Mouse (Mus musculus): ENCODE measurements around the gene Dio1. TPM values are rescaled to one million over a fixed set of nuclear protein-coding genes. Genes with fewer than 3 reads are reported as not detected.

The Dio1 gene
- total RNA-seq (2021): not detected
- long read RNA-seq: 0 reads

DNA sequence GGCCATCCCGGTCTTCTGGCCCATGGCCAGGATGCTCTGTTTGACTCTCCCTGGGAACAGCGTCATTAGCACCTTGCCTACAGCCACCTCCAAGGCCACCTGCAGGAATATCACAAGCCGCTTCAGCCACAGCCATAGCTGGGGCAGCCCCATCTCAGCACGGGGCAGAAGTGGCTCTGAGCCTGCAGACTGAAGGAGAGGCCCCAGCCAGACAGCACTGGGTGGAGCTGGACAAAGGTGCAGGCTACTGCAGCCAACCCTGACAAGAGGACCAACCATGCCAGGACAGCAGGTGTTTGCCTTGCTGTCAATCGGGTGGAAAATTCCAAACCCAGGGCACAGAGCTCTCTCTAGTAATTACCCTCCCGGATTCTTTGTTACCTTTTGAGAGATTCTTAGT lies at the start of gene Dio1:
TSS of gene Dio1 (minus strand) at position 204 of the 400 bp plus-strand sequence.
- DNase-seq (ENCODE audit: low spot score in 2 of 2): no peak

GRCm38 (mm10) chr4:107354543-107354942 lies 47.6 kb upstream of the Dio1 start:
- no peak for DNase-seq (ENCODE audit: low spot score in 2 of 2)

- DNase-seq (ENCODE audit: low spot score in 2 of 2): no peak
Measured at GRCm38 (mm10) chr4:107354126-107354525, 47.2 kb upstream of the Dio1 start.

DNA sequence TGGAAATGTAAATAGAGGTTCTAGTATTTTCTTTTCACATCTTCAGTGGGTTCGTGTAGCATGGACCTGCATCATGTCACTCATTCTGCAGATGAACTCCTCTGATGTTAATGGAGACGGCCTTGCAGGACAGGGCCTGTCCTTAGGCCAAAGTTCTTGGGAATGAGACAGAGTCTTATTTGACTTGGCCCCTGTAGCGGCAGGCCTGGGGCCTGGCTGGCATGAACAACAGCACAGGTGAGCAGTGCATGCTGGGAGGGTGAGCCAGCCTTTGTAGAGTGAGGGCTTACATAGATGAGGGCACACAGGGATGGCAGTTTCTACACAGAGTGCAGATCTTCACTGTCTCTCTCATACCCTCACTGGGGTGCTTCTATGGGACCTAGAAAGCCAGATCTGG lies 46.6 kb upstream of the Dio1 start:
- DNase-seq (ENCODE audit: low spot score in 2 of 2): no peak

DNA sequence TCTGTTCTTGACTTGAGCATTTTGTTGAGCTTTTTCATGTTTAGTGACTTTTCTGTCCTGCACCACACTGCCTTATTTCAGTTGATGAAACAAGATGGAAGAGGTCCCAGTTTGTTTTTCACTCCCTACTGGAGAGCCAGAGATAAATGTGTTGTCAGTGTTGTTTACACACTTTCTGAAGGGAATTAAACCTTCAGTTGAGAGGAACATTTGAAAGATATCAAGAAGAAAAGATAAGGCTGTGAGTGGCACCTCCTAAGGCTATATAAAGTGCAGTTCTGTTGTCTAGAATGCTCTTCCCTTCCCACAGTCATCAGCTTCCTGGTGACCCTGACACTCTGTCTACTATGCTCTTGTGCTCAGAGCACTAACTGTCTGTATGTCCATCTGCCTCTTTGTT lies 44.4 kb upstream of the Dio1 start:
- no peak for DNase-seq (ENCODE audit: low spot score in 2 of 2)

GRCm38 (mm10) chr4:107349311-107350008 lies 42.5 kb upstream of the Dio1 start:
- DNase-seq (ENCODE audit: low spot score in 2 of 2): peak; percentile 46 to 51

- DNase-seq (ENCODE audit: low spot score in 2 of 2): peak in 1 of 2 experiments; percentile 15
Measured at GRCm38 (mm10) chr4:107348529-107349310, 41.8 kb upstream of the Dio1 start.

GRCm38 (mm10) chr4:107347221-107347620 lies 40.3 kb upstream of the Dio1 start:
- DNase-seq (ENCODE audit: low spot score in 2 of 2): no peak

GRCm38 (mm10) chr4:107344612-107345011 lies 37.6 kb upstream of the Dio1 start:
- DNase-seq (ENCODE audit: low spot score in 2 of 2): no peak

DNA sequence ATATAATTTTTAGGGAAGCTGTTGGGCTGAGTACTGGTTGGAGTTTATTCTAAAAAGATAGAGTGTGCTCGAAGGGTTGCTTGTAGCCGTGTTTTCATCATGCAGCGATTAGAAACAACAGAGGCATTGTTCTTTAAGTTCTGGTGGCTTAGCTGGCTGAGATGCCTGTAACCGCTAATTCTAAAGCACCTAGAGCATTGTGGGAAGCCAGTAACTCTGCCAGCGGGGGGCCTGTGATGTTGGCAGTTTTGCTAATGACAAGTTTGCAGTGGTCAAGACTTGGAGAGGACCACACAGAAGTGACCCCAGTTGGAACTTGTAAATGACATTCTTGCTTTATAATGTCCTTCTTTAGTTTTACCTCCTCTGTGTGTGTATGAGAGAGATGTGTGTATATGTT lies 34.4 kb upstream of the Dio1 start:
- DNase-seq (ENCODE audit: low spot score in 2 of 2): no peak

DNA sequence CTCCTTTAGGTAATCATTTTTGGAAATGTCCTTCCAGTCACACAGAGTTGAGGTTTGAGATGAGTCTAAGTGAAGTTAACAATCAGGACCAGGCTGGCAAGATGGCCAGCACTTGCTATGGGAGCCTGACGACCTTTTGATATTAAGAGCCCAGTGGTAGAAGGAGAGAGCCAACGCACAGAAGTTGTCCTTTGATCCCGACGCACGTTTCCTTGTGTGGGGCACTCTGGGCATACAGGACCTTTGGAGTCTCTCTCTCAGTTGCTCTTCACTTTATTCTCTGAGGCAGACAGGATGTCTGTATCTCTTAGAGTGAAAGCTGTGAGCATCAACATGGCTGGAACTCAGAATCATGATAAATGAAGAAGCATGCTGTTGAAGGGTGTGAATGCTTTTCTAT lies 30.5 kb upstream of the Dio1 start:
- no peak for DNase-seq (ENCODE audit: low spot score in 2 of 2)

DNA sequence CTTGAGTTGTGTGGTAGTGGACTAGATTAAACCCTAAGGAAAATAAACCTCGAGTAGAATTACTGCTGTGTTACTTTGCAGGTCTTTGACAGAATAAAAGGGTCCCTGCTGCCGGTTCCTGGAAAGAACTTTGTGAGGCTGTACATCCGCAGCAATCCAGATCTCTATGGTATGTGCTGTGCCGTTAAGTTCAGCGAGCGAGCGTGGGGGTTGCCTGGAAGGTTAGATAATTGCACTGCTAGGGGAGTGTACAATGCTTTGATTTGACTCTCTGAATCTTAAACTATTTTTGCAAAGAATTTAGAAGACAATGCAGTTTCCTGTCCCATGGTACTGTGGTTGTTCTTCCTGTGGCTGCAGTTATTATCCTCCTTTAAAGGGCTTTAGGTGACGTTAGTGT lies 29.4 kb upstream of the Dio1 start:
- no peak for DNase-seq (ENCODE audit: low spot score in 2 of 2)

- DNase-seq (ENCODE audit: low spot score in 2 of 2): no peak
Measured at GRCm38 (mm10) chr4:107333514-107333913, 26.5 kb upstream of the Dio1 start.

GRCm38 (mm10) chr4:107328530-107328929 lies 21.6 kb upstream of the Dio1 start:
- no peak for DNase-seq (ENCODE audit: low spot score in 2 of 2)

DNA sequence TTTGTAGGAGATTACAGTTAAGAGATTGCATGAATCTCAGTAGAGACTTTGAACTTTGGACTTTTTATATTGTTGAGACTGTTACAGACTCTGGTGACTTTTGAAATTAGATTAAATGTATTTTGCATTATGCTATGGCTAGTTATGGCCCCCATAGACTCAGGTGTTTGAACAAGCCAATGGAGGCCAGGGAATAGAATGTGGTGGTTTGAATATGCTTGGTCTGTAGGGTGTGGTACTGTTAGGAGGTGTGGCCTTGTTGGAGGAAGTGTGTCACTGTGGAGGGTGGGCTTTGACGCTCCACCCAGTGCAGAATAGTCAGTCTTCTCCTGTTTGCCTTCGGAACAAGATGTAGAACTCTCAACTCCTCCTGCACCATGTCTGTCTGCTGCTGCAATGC lies 16.1 kb upstream of the Dio1 start:
- DNase-seq (ENCODE audit: low spot score in 2 of 2): no peak

GRCm38 (mm10) chr4:107321041-107321440 lies 14.1 kb upstream of the Dio1 start:
- DNase-seq (ENCODE audit: low spot score in 2 of 2): no peak

DNA sequence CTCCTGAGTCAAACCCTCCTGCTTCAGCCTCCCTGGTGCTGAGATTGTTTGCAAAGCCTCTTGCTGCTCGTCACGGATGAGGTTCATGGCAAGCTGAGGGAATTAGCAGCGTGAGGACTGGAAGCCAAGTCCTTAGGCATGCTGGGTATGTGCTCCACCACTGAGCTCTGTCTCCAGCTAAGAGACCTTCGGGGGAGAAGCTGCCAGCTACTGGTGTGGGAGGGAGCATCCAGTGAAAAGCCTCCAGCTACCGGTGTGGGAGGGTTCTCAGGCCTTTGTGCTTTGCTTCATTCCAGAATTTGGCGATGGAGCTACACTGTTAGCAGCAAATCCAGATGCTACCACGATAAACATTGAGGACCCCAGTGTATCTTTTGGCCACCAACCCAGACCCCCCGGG lies 11.7 kb upstream of the Dio1 start:
- no peak for DNase-seq (ENCODE audit: low spot score in 2 of 2)

- no peak for DNase-seq (ENCODE audit: low spot score in 2 of 2)
Measured at GRCm38 (mm10) chr4:107314479-107314805, 7.5 kb upstream of the Dio1 start.

- DNase-seq (ENCODE audit: low spot score in 2 of 2): peak; percentile 84 to 89
Measured at GRCm38 (mm10) chr4:107313690-107314478, 6.9 kb upstream of the Dio1 start, which contains the start of gene Yipf1. Gene Yipf1, plus strand, starts transcription at chr4:107314363.

- no peak for DNase-seq (ENCODE audit: low spot score in 2 of 2)
Measured at GRCm38 (mm10) chr4:107303531-107303930, 3.4 kb downstream of the Dio1 start.

DNA sequence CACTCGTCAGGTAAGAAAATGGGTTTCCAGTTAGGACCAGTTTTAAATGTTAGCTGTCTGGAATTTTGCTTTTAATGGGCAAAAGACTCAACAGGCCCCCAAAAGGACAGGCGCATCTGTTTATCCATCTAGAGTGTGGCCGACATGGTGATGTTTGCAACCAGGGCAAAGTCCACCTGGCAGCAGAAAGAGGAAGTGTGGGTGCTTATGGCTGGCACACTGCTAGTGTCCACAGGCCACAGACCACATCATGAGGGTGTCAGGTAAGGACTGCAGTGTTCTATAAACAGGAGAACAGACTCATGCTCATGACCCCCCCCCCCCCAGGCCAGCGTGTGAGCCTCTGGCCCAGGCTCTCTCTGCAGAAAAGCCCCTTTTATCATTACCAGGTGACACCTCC lies 4.1 kb downstream of the Dio1 start:
- DNase-seq (ENCODE audit: low spot score in 2 of 2): no peak

DNA sequence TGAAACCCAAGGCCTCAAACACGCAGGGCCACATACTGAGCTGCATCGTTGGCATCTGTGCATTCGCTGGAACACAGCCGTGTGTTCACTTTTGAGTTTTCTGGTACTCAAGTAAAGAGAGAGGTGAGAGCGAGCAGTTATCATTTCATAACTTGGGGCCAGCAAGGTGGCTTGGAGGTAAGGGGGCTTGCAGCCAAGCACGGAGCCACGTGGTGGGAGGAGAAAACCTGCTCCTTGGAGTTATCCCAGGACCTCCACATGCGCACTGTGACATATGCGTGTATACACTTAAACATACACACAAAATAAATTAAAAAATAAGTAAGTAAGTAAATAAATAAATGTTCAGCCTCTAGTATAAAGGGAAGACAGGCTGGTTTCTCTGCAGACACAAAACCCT lies 4.7 kb downstream of the Dio1 start:
- DNase-seq (ENCODE audit: low spot score in 2 of 2): no peak

Measured in layer of hippocampus, postnatal 10 days (tissue).